Mouse (Mus musculus) heart, postnatal 0 days (tissue): ENCODE data around the gene Strbp. TPM values are rescaled to one million over a fixed set of nuclear protein-coding genes. Genes with fewer than 3 reads are reported as not detected.

Experiments
- ATAC-seq: fragments of 200-750 bp; cut with Nextera tagmentation; 2 replicates; pipeline ENCODE4 v1.8.0; 2017; ENCODE audit warnings: low read depth, moderate number of reproducible peaks, moderate library complexity; ENCODE audit not compliant: insufficient read depth
- DNase-seq: peaks from one replicate; pipeline ENCODE4 v3.0.0-alpha.2; 2016; ENCODE audit warnings: low spot score
- H3K27ac ChIP-seq: fragments of 300-500 bp; sonication (generic); 2 replicates; pipeline ENCODE4 v1.5.1; 2014; ENCODE audit warnings: low read depth, mild to moderate bottlenecking
- H3K27me3 ChIP-seq: fragments of 300-500 bp; sonication (generic); 2 replicates; pipeline ENCODE4 v1.6.1; 2014; ENCODE audit warnings: low read length, mixed read lengths; ENCODE audit not compliant: control insufficient read depth, insufficient read depth
- H3K36me3 ChIP-seq: fragments of 300-500 bp; sonication (generic); replicated peaks from 2 replicates; pipeline ENCODE4 v1.6.1; 2014; ENCODE audit warnings: low read length, mixed read lengths; ENCODE audit not compliant: control insufficient read depth, insufficient read depth
- H3K4me1 ChIP-seq: fragments of 300-500 bp; sonication (generic); 2 replicates; pipeline ENCODE4 v1.6.1; 2014; ENCODE audit warnings: antibody characterized with exemption; ENCODE audit not compliant: control insufficient read depth, insufficient read depth
- H3K4me2 ChIP-seq: fragments of 300-500 bp; sonication (generic); 2 replicates; pipeline ENCODE4 v1.6.1; 2014; ENCODE audit warnings: low read depth, mild to moderate bottlenecking, low read length, moderate library complexity
- H3K4me3 ChIP-seq: fragments of 300-500 bp; sonication (generic); 2 replicates; pipeline ENCODE4 v1.5.1; 2014; ENCODE audit warnings: low read depth, low read length
- H3K9ac ChIP-seq: fragments of 300-500 bp; sonication (generic); replicated peaks from 2 replicates; pipeline ENCODE4 v1.6.1; 2014; ENCODE audit warnings: low read depth, low read length, mixed read lengths
- H3K9me3 ChIP-seq: fragments of 300-500 bp; sonication (generic); replicated peaks from 2 replicates; pipeline ENCODE4 v1.6.1; 2016; ENCODE audit warnings: low read length; ENCODE audit not compliant: control insufficient read depth
- CTCF ChIP-seq: IDR thresholded peaks from 2 replicates; pipeline ENCODE4 v1.5.1; 2016; ENCODE audit warnings: antibody characterized with exemption, control low read depth, low read depth
- EP300 ChIP-seq: IDR thresholded peaks from 2 replicates; pipeline ENCODE4 v1.6.1; 2016; ENCODE audit warnings: antibody characterized with exemption, low read depth
- WGBS: fragments of 180-500 bp; shearing (Covaris S2); extraction: QIAGEN DNeasy Blood & Tissue Kit; methylation state at CpG from one replicate; pipeline ENCODE4 v1.1.7; 2014; 5-methylcytosine and 5-hydroxymethylcytosine counted together
- polyA plus RNA-seq: library from polyadenylated mRNA; unstranded; fragments of >200 nt; fragmentation: Nextera tagmentation; extraction: Ambion mirVana; gene quantifications from 2 replicates; pipeline ENCODE4 v1.2.1, GENCODE M21; 2015
- total RNA-seq: library from RNA; depleted of rRNA; stranded (reverse); fragments of >200 nt; gene quantifications from 2 replicates; pipeline ENCODE4 v1.2.3, GENCODE M21; 2014; ENCODE audit warnings: low replicate concordance

Strbp gene
- total and polyA plus RNA-seq, 2 experiments from 2014 or later = 6.7 to 11.5 TPM

GRCm38 (mm10) chr2:37479559-37479958 lies 224.1 kb downstream of the Strbp start:
- Histone ChIP-seq H3K9me3 (no peaks in the 10 kb centered on the region), H3K36me3 (peaks cover 39% of the 10 kb centered on the region), H3K4me3 (no peak overlapping the region), H3K27me3 (no peaks in the 10 kb centered on the region), H3K27ac (no peak overlapping the region), H3K9ac (no peak overlapping the region), H3K4me2 (no peak overlapping the region), H3K4me1 (no peaks in the 10 kb centered on the region)
- ATAC-seq (no peak), DNase-seq (no peak)
- TF ChIP-seq EP300 (no peak), CTCF (no peak)

DNA sequence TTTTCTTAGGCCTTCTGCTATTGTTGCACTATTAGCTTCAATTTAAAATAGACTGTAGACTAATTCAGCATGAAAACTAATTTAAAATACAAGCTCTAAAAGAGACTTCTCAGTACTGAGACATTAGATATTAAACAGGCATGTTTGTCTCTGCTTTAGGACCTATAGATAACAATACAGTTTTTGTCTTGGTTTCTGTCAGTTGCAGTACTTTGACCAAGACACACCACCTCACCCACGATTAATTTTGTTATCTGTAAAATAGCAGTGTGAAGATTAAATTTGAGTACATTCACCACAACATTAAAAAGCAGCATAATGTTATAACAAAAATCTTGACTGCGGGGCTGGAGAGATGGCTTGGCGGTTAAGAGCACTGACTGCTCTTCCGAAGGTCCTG lies 237.4 kb downstream of the Strbp start:
- H3K27ac ChIP-seq = no peak overlapping the region
- no peaks in the 10 kb centered on the region for H3K4me1 ChIP-seq
- H3K36me3 ChIP-seq = peaks cover 12% of the 10 kb centered on the region; the same call in 1 of the 2 replicates
- ATAC-seq = no peak
- no peak overlapping the region for H3K4me2 ChIP-seq
- no peak overlapping the region for H3K9ac ChIP-seq
- no peak overlapping the region for H3K4me3 ChIP-seq
- H3K27me3 ChIP-seq = no peaks in the 10 kb centered on the region
- WGBS = 86% methylated on average over 4 of the region's 4 CpGs
- no peaks in the 10 kb centered on the region for H3K9me3 ChIP-seq
- no peak for DNase-seq
- TF ChIP-seq EP300 (no peak), CTCF (no peak)

DNA sequence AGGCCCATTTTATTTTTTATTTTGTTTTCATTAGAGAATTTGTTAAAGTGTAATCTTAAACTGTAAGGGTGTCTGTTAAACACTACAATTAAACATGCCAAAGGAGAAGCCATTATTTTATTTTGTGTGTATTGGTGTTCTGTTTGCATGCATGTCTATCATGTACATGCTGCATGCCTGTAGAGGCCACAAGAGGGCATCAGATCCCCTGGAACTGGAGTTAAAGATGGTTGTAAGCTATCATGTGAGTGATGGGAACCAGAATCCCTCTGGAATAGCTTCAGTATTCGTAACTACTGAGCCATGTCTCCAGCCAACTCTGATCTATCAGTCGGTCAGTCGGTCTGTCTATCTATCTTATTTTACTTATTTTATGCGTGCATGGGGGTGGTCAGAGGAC lies 243.0 kb downstream of the Strbp start:
- Histone ChIP-seq H3K27ac (no peak overlapping the region), H3K36me3 (no peaks in the 10 kb centered on the region), H3K4me1 (no peaks in the 10 kb centered on the region), H3K9ac (no peak overlapping the region), H3K9me3 (no peaks in the 10 kb centered on the region), H3K4me2 (no peak overlapping the region), H3K27me3 (no peaks in the 10 kb centered on the region), H3K4me3 (no peak overlapping the region)
- TF ChIP-seq CTCF = no peak
- WGBS = 95% methylated on average over 4 of the region's 4 CpGs
- DNase-seq = no peak
- ATAC-seq = no peak

GRCm38 (mm10) chr2:37452376-37452760 lies 251.3 kb downstream of the Strbp start:
- Histone ChIP-seq H3K4me2 (peak overlapping the region; percentile 76), H3K9me3 (no peaks in the 10 kb centered on the region), H3K27ac (peak overlapping the region; percentile 76), H3K4me3 (peak overlapping the region; percentile 82), H3K4me1 (no peaks in the 10 kb centered on the region), H3K36me3 (no peaks in the 10 kb centered on the region), H3K27me3 (no peaks in the 10 kb centered on the region), H3K9ac (peak overlapping the region; percentile 94)
- ATAC-seq (peak; percentile 74), DNase-seq (no peak)
- TF ChIP-seq EP300 (no peak; the same call in 1 of the 2 replicates), CTCF (no peak)
- under 1% methylated on average over 20 of the region's 24 CpGs for WGBS

- H3K4me3 ChIP-seq = peak overlapping the region; percentile 82
- H3K27me3 ChIP-seq = no peaks in the 10 kb centered on the region
- H3K36me3 ChIP-seq = no peaks in the 10 kb centered on the region
- H3K4me1 ChIP-seq = no peaks in the 10 kb centered on the region
- DNase-seq = peak; percentile 92
- ATAC-seq = peak; percentile 99
- TF ChIP-seq CTCF = no peak
- peak; percentile 18; the same call in 1 of the 2 replicates for TF ChIP-seq EP300
- peak overlapping the region; percentile 94 for H3K9ac ChIP-seq
- peak overlapping the region; percentile 76 for H3K27ac ChIP-seq
- WGBS = 8% methylated on average over 32 of the region's 44 CpGs
- peak overlapping the region; percentile 76 for H3K4me2 ChIP-seq
- no peaks in the 10 kb centered on the region for H3K9me3 ChIP-seq
These were observed 251.8 kb downstream of the Strbp start for GRCm38 (mm10) chr2:37451667-37452375.
